In genomic region chr14:79482251-79482661, GRCm38 (mm10) we compare ENCODE assay signal across 7 mouse cellular contexts. TPM values are rescaled to one million over a fixed set of nuclear protein-coding genes. Genes with fewer than 3 reads are reported as not detected.
DNase-seq lines count a peak whose midpoint lies in the region; ATAC-seq lines count a peak whose summit lies in the region.

No protein-coding gene starts in this region.

- H3K4me2 ChIP-seq in heart, embryonic 13.5 days, result peak overlapping the region; percentile 71
- H3K4me2 ChIP-seq in stomach, embryonic 16.5 days (ENCODE audit: low read depth, low read length), result peak overlapping the region; percentile 81

- H3K9me3 ChIP-seq in heart, embryonic 13.5 days, result no peaks in the 10 kb centered on the region
- no peaks in the 10 kb centered on the region for H3K9me3 ChIP-seq in stomach, embryonic 16.5 days (replicated peaks; ENCODE audit: control insufficient read depth, low read length)

- peak overlapping the region; percentile 100 for H3K27ac ChIP-seq in heart, embryonic 13.5 days (replicated peaks)
- H3K27ac ChIP-seq in stomach, embryonic 16.5 days (ENCODE audit: low read length), result peak overlapping the region; percentile 100

- WGBS in heart, embryonic 13.5 days, result 1% methylated on average over 11 of the region's 11 CpGs
- WGBS in stomach, embryonic 16.5 days, result under 1% methylated on average over 11 of the region's 11 CpGs

- no peaks in the 10 kb centered on the region for H3K27me3 ChIP-seq in heart, embryonic 13.5 days (replicated peaks)
- no peaks in the 10 kb centered on the region for H3K27me3 ChIP-seq in stomach, embryonic 16.5 days (ENCODE audit: control insufficient read depth, insufficient read depth, low read length)

- DNase-seq in urinary bladder, postnatal 14 days (ENCODE audit: low spot score), result peak; percentile 35
- no peak for DNase-seq in urinary bladder, adult 2 months (ENCODE audit: low spot score)
- DNase-seq in cerebellum, adult 9-11 months, result peak; percentile 62
- DNase-seq in kidney, postnatal 14 days, result peak; percentile 69
- peak; percentile 71 for DNase-seq in lung, postnatal 10 days

- peaks cover 52% of the 10 kb centered on the region for H3K4me1 ChIP-seq in heart, embryonic 13.5 days
- peaks cover 45% of the 10 kb centered on the region for H3K4me1 ChIP-seq in stomach, embryonic 16.5 days (ENCODE audit: control insufficient read depth, insufficient read depth, low read length)

- H3K36me3 ChIP-seq in heart, embryonic 13.5 days, result peaks cover 17% of the 10 kb centered on the region
- no peaks in the 10 kb centered on the region for H3K36me3 ChIP-seq in stomach, embryonic 16.5 days (ENCODE audit: control insufficient read depth, insufficient read depth, low read length)

- peak overlapping the region; percentile 84 for H3K4me3 ChIP-seq in heart, embryonic 13.5 days
- H3K4me3 ChIP-seq in stomach, embryonic 16.5 days (replicated peaks; ENCODE audit: low read length), result peak overlapping the region; percentile 97

- ATAC-seq in heart, embryonic 13.5 days (ENCODE audit: extremely low read depth, insufficient number of reproducible peaks, low FRiP score, low TSS enrichment), result no peak
- no peak for ATAC-seq in stomach, embryonic 16.5 days (ENCODE audit: insufficient read depth, low FRiP score)

- H3K9ac ChIP-seq in heart, embryonic 13.5 days, result peak overlapping the region; percentile 95
- peak overlapping the region; percentile 100 for H3K9ac ChIP-seq in stomach, embryonic 16.5 days (ENCODE audit: low read length)

RNA-seq across cellular contexts. Expression of gene Wbp4, which starts 0.9 kb away (rescaled TPM):
- 17.8 and 18.7 TPM in 2 replicates for polyA plus RNA-seq in urinary bladder, adult 2 months (2012; rRNA removed)
- 24.5 and 26.4 TPM in 2 replicates for polyA plus RNA-seq in heart, embryonic 13.5 days (2015; fragmentation: Nextera tagmentation; extraction: Ambion mirVana)
- polyA plus RNA-seq in stomach, embryonic 16.5 days (2015; fragmentation: Nextera tagmentation; extraction: Ambion mirVana), result 32.4 and 36.4 TPM in 2 replicates

RNA-seq across cellular contexts. Expression of gene Elf1, which starts 1.3 kb away (rescaled TPM):
- 40.7 and 41.9 TPM in 2 replicates for polyA plus RNA-seq in urinary bladder, adult 2 months (2012; rRNA removed)
- polyA plus RNA-seq in heart, embryonic 13.5 days (2015; fragmentation: Nextera tagmentation; extraction: Ambion mirVana), result 7.2 and 8.0 TPM in 2 replicates
- 18.0 and 19.2 TPM in 2 replicates for polyA plus RNA-seq in stomach, embryonic 16.5 days (2015; fragmentation: Nextera tagmentation; extraction: Ambion mirVana)

RNA-seq across cellular contexts. Expression of gene Kbtbd6, which starts 30.6 kb away (rescaled TPM):
- 0.15 and 0.16 TPM in 2 replicates for polyA plus RNA-seq in urinary bladder, adult 2 months (2012; rRNA removed)
- polyA plus RNA-seq in heart, embryonic 13.5 days (2015; fragmentation: Nextera tagmentation; extraction: Ambion mirVana), result 1.4 and 2.5 TPM in 2 replicates
- polyA plus RNA-seq in stomach, embryonic 16.5 days (2015; fragmentation: Nextera tagmentation; extraction: Ambion mirVana), result 1.4 and 1.8 TPM in 2 replicates

RNA-seq across cellular contexts. Expression of gene Kbtbd7, which starts 55.9 kb away (rescaled TPM):
- polyA plus RNA-seq in urinary bladder, adult 2 months (2012; rRNA removed), result 5.2 and 6.1 TPM in 2 replicates
- polyA plus RNA-seq in heart, embryonic 13.5 days (2015; fragmentation: Nextera tagmentation; extraction: Ambion mirVana), result 7.0 and 7.1 TPM in 2 replicates
- 8.9 and 10.1 TPM in 2 replicates for polyA plus RNA-seq in stomach, embryonic 16.5 days (2015; fragmentation: Nextera tagmentation; extraction: Ambion mirVana)
